7 mouse cellular contexts compared by ENCODE assay signal in the genomic region with DNA sequence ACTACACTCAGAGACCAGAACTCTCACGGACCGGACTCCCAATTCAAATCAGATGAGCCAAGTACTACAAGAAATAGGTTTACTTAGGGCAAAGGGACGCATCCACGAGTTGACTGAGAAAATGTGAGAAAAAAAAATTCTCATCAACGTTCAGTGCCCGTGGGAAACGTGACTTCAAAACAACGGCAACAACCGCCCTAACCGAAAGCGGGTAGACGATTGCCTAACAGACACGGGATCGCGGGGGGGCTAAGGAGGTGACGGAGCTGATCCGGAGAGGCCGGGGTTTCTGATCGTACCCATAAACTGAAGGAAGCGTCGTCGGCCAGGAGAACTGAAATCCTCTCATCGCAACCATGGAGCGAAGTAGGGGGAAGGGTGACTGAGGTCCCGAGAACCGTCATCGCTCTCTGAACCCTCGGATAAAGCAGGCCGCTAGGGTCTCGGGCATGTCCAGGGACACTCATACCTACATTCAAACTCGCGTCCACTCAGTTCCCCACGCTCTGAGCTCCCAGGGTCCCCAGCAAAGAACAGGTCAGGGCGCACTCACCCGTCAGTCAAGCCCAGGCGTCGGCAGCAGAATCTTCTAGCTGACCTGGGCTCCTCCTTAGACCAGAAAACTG. TPM values are rescaled to one million over a fixed set of nuclear protein-coding genes. Genes with fewer than 3 reads are reported as not detected.
DNase-seq lines count a peak whose midpoint lies in the region; ATAC-seq and TF ChIP-seq lines count a peak whose summit lies in the region.

Gene Eaf1 (plus strand): TSS at position 51 of the 626 bp plus-strand sequence.

- peak within 1 kb of the TSS; percentile 73 for H3K27ac ChIP-seq in brown adipose tissue, adult 24 weeks (replicated peaks; ENCODE audit: low read depth, low read length)
- H3K27ac ChIP-seq in lung, embryonic 14.5 days (ENCODE audit: low read depth) = peak within 1 kb of the TSS; percentile 91

- no peaks in the 10 kb centered on the region for H3K9me3 ChIP-seq in lung, embryonic 14.5 days (ENCODE audit: low read depth, low read length)

- peak within 1 kb of the TSS; percentile 89 for H3K9ac ChIP-seq in lung, embryonic 14.5 days

- WGBS in lung, embryonic 14.5 days = under 1% methylated on average over 37 of the region's 37 CpGs

- peaks cover 9% of the 10 kb centered on the region for H3K4me1 ChIP-seq in brown adipose tissue, adult 24 weeks (ENCODE audit: control insufficient read depth, insufficient read depth, insufficient read length, low read length)
- H3K4me1 ChIP-seq in lung, embryonic 14.5 days (ENCODE audit: insufficient read depth) = peaks cover 10% of the 10 kb centered on the region; the same call in 1 of the 2 replicates

- H3K27me3 ChIP-seq in lung, embryonic 14.5 days (ENCODE audit: insufficient read depth, low read length) = no peaks in the 10 kb centered on the region

- no peak for TF ChIP-seq CTCF in lung, embryonic 14.5 days (IDR thresholded peaks at IDR 0.05; ENCODE audit: low read depth)

- peak; percentile 32 for DNase-seq in urinary bladder, adult 2 months (ENCODE audit: low spot score)
- DNase-seq in urinary bladder, postnatal 10 days (ENCODE audit: low spot score) = no peak
- DNase-seq in heart, adult 8-10 months (ENCODE audit: low spot score) = no peak
- DNase-seq in kidney, postnatal 10 days = peak; percentile 59
- no peak for DNase-seq in lung, embryonic 14.5 days
- peak; percentile 38 to 76 for DNase-seq in spleen, postnatal 4 days (ENCODE audit: low spot score in 2 of 2)

- H3K36me3 ChIP-seq in lung, embryonic 14.5 days (ENCODE audit: insufficient read depth) = peaks cover 39% of the 10 kb centered on the region

- peak within 1 kb of the TSS; percentile 92 for H3K4me2 ChIP-seq in lung, embryonic 14.5 days

- ATAC-seq in lung, embryonic 14.5 days (ENCODE audit: insufficient read depth) = peak; percentile 57

- H3K4me3 ChIP-seq in brown adipose tissue, adult 24 weeks (ENCODE audit: insufficient read depth, low read depth, low read length) = peak within 1 kb of the TSS; percentile 94
- H3K4me3 ChIP-seq in lung, embryonic 14.5 days (ENCODE audit: low read depth, low read length) = peak within 1 kb of the TSS; percentile 92

RNA-seq across cellular contexts. Expression of gene Eaf1, which starts in this region (rescaled TPM):
- polyA plus RNA-seq in urinary bladder, adult 2 months (2012; rRNA removed) = 19.7 and 21.5 TPM in 2 replicates
- 8.2 and 8.6 TPM in 2 replicates for polyA plus RNA-seq in brown adipose tissue, adult 24 weeks (2012; ENCODE audit: insufficient read depth, insufficient read length, missing spikeins)
- total RNA-seq in heart, adult 8-10 months (2022) = 10 to 100 TPM; 10.4 to 15.2 (median 11.9) TPM
- polyA plus RNA-seq in lung, embryonic 14.5 days (2014; fragmentation: Nextera tagmentation; extraction: Ambion mirVana) = 27.1 and 27.5 TPM in 2 replicates

Comparison
In these comparisons a context has a peak if more than half of its experiments do, and no peak if none do; other contexts are left out.
1. DNase-seq: peak in urinary bladder, adult 2 months (single experiment), kidney, postnatal 10 days (single experiment) and spleen, postnatal 4 days (2 of 2); none in urinary bladder, postnatal 10 days (single experiment), heart, adult 8-10 months (single experiment) and lung, embryonic 14.5 days (single experiment).